Mouse (Mus musculus) heart, adult 2 months (tissue): ENCODE measurements around the gene Zgrf1.

ENCODE experiments used
- CTCF ChIP-seq: fragments of 200-600 bp; IDR thresholded peaks from 2 replicates; pipeline ENCODE4 v1.8.1; 2022; ENCODE audit warnings: antibody characterized with exemption, mild to moderate bottlenecking, moderate library complexity
- POLR2A ChIP-seq: fragments of 200-500 bp; IDR thresholded peaks from 2 replicates; pipeline ENCODE4 v1.6.1; 2011; ENCODE audit warnings: mild to moderate bottlenecking, low read depth, low read length, control low read depth; ENCODE audit not compliant: insufficient read depth

DNA sequence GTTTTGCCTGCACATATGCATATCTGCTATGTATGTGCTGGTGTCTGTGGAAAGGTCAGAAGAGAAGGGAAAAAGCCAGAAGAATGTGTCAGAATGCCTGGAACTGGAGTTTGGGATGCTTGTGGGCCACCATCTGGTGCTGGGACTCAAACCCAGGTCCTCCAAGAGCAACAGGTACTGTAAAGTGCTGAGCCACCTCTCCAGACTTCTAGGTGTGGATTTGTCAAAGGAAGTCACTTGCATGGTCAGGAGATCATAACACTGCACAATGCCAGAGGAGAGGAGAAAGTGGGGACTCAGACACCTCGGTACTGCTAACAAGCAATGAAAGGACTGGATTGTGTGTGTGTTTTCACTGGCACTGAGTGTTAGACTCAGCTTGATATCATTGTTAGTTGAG is 76.9 kb downstream of the Zgrf1 start:
- no peak for TF ChIP-seq POLR2A
- TF ChIP-seq CTCF, result no peak
